Mouse (Mus musculus): ENCODE measurements around the gene Pcx.

The Pcx gene

DNA sequence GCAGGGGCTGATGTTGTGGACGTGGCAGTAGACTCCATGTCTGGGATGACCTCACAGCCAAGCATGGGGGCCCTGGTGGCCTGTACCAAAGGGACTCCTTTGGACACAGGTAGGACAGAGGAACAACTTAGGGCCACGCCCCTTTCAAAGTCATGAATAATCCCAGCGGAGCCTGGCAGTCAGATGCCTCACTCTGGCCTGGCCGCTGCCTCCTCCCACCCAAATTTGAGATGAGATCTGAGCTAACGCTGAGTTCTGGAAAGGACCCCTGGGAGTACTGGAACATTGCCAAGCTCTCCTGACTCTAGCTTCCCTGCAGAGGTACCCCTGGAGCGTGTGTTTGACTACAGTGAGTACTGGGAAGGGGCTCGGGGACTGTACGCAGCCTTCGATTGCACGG lies 109.2 kb downstream of the Pcx start:
- no peak for DNase-seq (ENCODE audit: low read depth, low spot score)

DNA sequence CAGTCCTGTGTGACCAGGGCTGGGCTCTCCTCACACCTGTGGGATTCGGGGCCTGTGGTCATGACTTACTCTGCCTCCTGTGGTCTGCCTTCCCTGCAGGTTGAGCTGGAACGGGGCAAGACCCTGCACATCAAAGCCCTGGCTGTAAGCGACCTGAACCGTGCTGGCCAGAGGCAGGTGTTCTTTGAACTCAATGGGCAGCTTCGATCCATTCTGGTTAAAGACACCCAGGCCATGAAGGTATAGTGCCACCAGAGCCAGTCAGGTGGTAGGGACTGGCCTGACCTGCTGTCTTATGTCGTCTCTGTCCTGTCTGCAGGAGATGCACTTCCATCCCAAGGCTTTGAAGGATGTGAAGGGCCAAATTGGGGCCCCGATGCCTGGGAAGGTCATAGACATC lies 110.4 kb downstream of the Pcx start:
- no peak for DNase-seq (ENCODE audit: low read depth, low spot score)

- DNase-seq (ENCODE audit: low read depth, low spot score): no peak
These were observed 112.5 kb downstream of the Pcx start for GRCm38 (mm10) chr19:4622780-4623179.

GRCm38 (mm10) chr19:4623419-4623818 lies 113.1 kb downstream of the Pcx start:
- DNase-seq (ENCODE audit: low read depth, low spot score): no peak

DNA sequence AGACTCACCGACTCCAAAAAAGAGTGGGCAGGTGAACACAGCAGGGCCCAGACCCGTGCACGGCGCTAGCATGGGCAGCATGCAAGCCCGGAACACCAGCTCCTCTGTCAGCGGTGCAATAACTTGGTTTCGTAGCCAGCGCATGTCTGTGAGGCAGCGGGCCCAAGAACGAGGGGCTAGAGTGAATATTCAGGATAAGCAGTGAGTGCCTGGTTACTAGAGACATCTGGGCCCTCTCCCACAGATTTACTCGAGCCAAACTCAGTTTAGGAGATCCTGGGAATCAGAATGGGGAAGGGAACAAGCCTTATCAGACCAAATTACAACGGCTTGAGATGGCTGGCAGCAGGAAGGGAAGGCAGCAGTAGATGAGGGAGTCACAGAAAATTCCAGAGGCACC lies 113.7 kb downstream of the Pcx start:
- DNase-seq (ENCODE audit: low read depth, low spot score): no peak

GRCm38 (mm10) chr19:4624406-4625178 lies 114.3 kb downstream of the Pcx start:
- peak; percentile 48 for DNase-seq (ENCODE audit: low read depth, low spot score)

DNA sequence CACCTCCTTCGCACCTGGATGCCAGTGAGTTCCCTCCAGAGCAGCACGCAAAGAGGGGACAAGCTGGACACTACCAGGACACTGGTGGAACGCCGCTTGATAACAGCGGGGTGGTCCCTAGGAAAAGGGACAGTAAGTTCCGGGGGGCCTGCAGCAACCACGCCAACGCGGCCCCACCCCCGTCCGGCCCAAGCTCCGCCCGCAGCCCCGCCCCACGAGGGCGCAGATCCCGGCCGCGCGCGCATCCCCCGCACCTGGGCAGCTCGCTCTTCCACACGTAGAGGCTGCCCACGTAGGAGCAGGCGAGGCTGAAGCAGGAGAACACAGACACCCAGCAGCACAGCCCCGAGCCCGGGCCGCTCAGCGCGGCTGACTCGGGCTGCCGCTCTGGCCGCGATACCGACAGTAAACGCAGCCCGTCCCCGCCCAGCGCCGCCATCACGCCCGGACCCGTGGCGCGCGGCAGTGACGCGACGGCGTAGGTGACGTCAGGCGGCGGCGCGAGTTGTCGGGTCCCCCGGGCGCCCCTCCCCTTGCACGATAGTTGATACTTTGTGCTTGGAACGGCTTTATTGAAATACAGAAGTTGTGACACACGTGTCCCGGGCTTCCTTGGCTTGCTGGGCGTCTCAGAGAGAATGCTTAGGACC lies 115.0 kb downstream of the Pcx start, which contains the start of gene Rce1:
Gene Rce1, minus strand, starts transcription at position 463 of the 650 bp plus-strand sequence.
- peak; percentile 80 for DNase-seq (ENCODE audit: low read depth, low spot score)

GRCm38 (mm10) chr19:4625829-4626535 lies 115.7 kb downstream of the Pcx start:
- peak; percentile 34 for DNase-seq (ENCODE audit: low read depth, low spot score)

DNA sequence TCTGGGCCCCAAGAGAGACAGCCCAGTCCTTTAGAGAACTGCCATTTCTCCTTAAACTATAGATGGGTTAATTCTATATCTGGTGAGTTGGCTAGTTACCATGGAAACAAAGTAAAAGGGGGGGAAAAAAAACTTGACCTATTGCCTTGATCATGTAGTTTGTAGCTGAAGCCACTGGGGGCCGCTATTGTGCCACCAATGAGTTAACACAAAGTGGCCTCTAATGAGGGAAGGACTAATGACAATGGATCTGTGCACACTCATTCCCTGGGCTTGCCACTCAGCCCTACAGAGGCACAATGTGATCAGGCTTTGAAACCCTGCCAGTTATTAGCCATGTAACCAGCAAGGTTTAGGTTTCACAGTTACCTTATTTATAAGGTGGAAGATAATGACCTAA lies 118.5 kb downstream of the Pcx start:
- peak; percentile 81 for DNase-seq (ENCODE audit: low read depth, low spot score)

- peak; percentile 69 for DNase-seq (ENCODE audit: low read depth, low spot score)
These were observed 125.7 kb downstream of the Pcx start for GRCm38 (mm10) chr19:4635986-4636385.

DNA sequence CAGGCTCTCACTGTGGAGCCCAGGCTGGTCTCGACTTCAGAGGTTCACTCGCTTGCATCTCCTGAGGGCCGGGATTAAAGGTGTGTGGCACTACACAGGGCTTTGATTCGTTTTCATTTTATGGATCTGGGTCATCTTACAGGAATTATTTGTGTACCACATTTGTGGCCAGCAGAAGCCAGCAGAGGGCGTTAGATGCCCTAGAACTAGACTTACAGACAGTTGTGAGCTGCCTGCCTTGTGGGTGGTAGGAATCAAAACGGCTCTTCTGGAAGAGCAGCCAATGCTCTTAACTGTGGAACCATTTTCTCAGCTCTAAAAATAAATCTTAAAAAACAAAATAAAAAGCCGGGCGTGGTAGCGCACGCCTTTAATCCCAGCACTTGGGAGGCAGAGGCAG lies 134.0 kb downstream of the Pcx start:
- peak; percentile 76 for DNase-seq (ENCODE audit: low read depth, low spot score)

DNA sequence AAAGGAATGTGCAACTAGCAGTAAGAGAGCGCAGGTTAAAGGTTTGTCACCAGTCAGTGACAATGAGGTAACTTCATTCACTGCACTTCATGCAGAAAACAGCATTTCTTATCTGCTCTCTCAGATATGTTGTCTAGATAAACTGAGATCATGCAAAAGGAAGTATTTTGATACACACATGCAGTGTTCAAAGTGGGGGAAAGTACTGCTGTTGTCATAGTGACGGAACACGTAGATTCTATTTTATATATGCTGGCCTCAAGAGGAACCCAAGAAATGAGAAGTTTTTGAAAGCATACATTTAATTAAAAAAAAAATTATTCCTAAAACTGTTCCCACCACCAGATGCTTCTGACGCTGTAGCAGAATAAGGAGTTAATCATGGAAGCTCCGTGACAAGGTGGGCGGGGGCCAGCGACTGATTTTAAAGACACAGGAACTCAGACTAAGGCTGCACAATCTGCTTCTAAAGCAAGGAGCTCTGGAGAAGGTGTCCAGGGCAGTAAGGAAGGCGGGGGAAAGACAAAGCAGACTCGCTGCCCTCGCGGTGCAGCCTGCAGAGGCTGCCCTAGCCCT lies 136.7 kb downstream of the Pcx start:
- DNase-seq (ENCODE audit: low read depth, low spot score): no peak

DNA sequence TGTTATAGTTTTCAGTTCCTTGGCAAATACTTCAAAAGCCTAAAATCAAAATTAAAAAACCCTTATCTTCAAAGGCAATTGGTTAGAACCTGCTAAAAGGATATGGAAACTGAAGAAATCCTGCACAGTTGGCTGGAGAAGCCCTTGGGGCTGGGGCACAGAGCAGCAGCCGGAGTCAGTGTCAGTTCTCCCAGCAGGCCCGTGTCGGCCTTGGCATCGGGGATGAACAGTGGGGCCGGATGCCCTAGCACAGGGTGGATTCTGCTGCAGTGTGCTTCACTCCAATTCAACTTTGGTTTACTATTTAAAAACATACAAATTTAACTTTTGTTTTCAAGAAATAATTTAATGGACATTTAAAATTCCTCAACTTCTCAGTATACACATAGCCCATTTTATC lies 147.9 kb downstream of the Pcx start:
- no peak for DNase-seq (ENCODE audit: low read depth, low spot score)

- DNase-seq (ENCODE audit: low read depth, low spot score): peak; percentile 11
These were observed 156.5 kb downstream of the Pcx start for GRCm38 (mm10) chr19:4666815-4667214.

GRCm38 (mm10) chr19:4670776-4671175 lies 160.5 kb downstream of the Pcx start:
- no peak for DNase-seq (ENCODE audit: low read depth, low spot score)
